Mouse (Mus musculus) layer of hippocampus, postnatal 36 days (tissue): ENCODE data around the gene Jagn1. TPM values are rescaled to one million over a fixed set of nuclear protein-coding genes. Genes with fewer than 3 reads are reported as not detected.

Experiments
- DNase-seq, 2 experiments: peaks; one replicate each; pipeline ENCODE4 v3.0.0; 2022
- microRNA-seq, 2 experiments: library from miRNA; unstranded; fragments of <30 nt; microRNA quantifications; one replicate each; pipeline ENCODE4 v1.2.0; 2021
- total RNA-seq, 2 experiments: library from RNA; stranded (reverse); gene quantifications; 2 replicates each; pipeline ENCODE4 v1.2.3; 2021

Jagn1 gene
- total RNA-seq, 2 experiments from 2014 or later, result 43.4 to 50.6 TPM

GRCm38 (mm10) chr6:113477353-113477752 is 35.0 kb downstream of the Jagn1 start:
- no peak for DNase-seq

- DNase-seq, result no peak
Measured at GRCm38 (mm10) chr6:113478906-113479305, 36.5 kb downstream of the Jagn1 start.

- no peak for DNase-seq
Measured at GRCm38 (mm10) chr6:113480555-113481373, 38.4 kb downstream of the Jagn1 start.

- peak in 1 of 2 experiments; percentile 56 for DNase-seq
Measured at GRCm38 (mm10) chr6:113482477-113483099, 40.2 kb downstream of the Jagn1 start.

- DNase-seq, result peak; percentile 91 to 94
Measured at GRCm38 (mm10) chr6:113483100-113483615, 40.8 kb downstream of the Jagn1 start, which contains the start of gene Creld1. Gene Creld1, plus strand, starts transcription at chr6:113483297.

- DNase-seq, result no peak
Measured at GRCm38 (mm10) chr6:113483729-113484128, 41.4 kb downstream of the Jagn1 start.

- DNase-seq, result no peak
Measured at GRCm38 (mm10) chr6:113487125-113487576, 44.8 kb downstream of the Jagn1 start.

GRCm38 (mm10) chr6:113489410-113489809 is 47.0 kb downstream of the Jagn1 start:
- DNase-seq, result no peak

GRCm38 (mm10) chr6:113492101-113492864 is 49.9 kb downstream of the Jagn1 start:
- peak in 1 of 2 experiments; percentile 51 for DNase-seq

- peak; percentile 64 to 74 for DNase-seq
Measured at GRCm38 (mm10) chr6:113494258-113494788, 52.0 kb downstream of the Jagn1 start.

- DNase-seq, result no peak
Measured at GRCm38 (mm10) chr6:113495071-113495675, 52.8 kb downstream of the Jagn1 start.

Small RNA genes within 50 kb of the gene (microRNA-seq; reads per million reads assigned to microRNA genes)
- gene Gm24387, result 0 reads per million in 2 experiments

Other genes with a start within 250 kb of the Jagn1 start
- 10 to 100 TPM; 75.6 to 78.2 TPM for gene Lhfpl4, start 247.2 kb upstream of the Jagn1 start, total RNA-seq
- gene Mtmr14, start 204.7 kb upstream of the Jagn1 start, total RNA-seq, result 10 to 100 TPM; 12.6 to 14.5 TPM
- gene Cpne9, start 160.3 kb upstream of the Jagn1 start, total RNA-seq, result 10 to 100 TPM; 17.6 to 22.7 TPM
- gene Brpf1, start 135.4 kb upstream of the Jagn1 start, total RNA-seq, result 10 to 100 TPM; 36.3 to 39.4 TPM
- 1 to 10 TPM; 8.3 to 9.5 TPM for gene Ogg1, start 115.6 kb upstream of the Jagn1 start, total RNA-seq
- gene Camk1, start 98.6 kb upstream of the Jagn1 start, total RNA-seq, result 10 to 100 TPM; 48.6 to 50.1 TPM
- 10 to 100 TPM; 53.4 to 56.1 TPM for gene Tada3, start 64.7 kb upstream of the Jagn1 start, total RNA-seq
- gene Arpc4, start 64.5 kb upstream of the Jagn1 start, total RNA-seq, result 100 to 1,000 TPM; 296 to 329 TPM
- gene Ttll3, start 53.3 kb upstream of the Jagn1 start, total RNA-seq, result 10 to 100 TPM; 17.8 to 19.3 TPM
- 10 to 100 TPM; 31.1 to 32.4 TPM for gene Rpusd3, start 23.2 kb upstream of the Jagn1 start, total RNA-seq
- not detected for gene Cidec, start 6.8 kb upstream of the Jagn1 start, total RNA-seq
- under 1 TPM; 0.25 to 0.27 TPM for gene Il17re, start 15.9 kb downstream of the Jagn1 start, total RNA-seq
- gene Il17rc, start 28.9 kb downstream of the Jagn1 start, total RNA-seq, result 1 to 10 TPM; 6.4 to 9.7 TPM
- 100 to 1,000 TPM; 122 to 133 TPM for gene Creld1, start 40.7 kb downstream of the Jagn1 start, total RNA-seq
- gene Prrt3, start 59.4 kb downstream of the Jagn1 start, total RNA-seq, result 10 to 100 TPM; 52.8 to 54.1 TPM
- gene Emc3, start 89.1 kb downstream of the Jagn1 start, total RNA-seq, result 10 to 100 TPM; 75.1 to 82.0 TPM
- gene Fancd2, start 89.1 kb downstream of the Jagn1 start, total RNA-seq, result 1 to 10 TPM; 1.9 to 2.5 TPM
- under 1 TPM; 0.28 to 0.50 TPM for gene Fancd2os, start 158.1 kb downstream of the Jagn1 start, total RNA-seq
- gene Brk1, start 162.2 kb downstream of the Jagn1 start, total RNA-seq, result 100 to 1,000 TPM; 224 to 232 TPM
- gene Vhl, start 181.4 kb downstream of the Jagn1 start, total RNA-seq, result 10 to 100 TPM; 50.8 to 50.9 TPM
- gene Irak2, start 195.9 kb downstream of the Jagn1 start, total RNA-seq, result 10 to 100 TPM; 15.3 to 24.8 TPM